Mouse (Mus musculus) bone marrow macrophage, adult 2 months (primary cell): Measurements from ENCODE around the gene Tmprss7. TPM values are rescaled to one million over a fixed set of nuclear protein-coding genes. Genes with fewer than 3 reads are reported as not detected.

Experiments
- H3K27ac ChIP-seq: 2 replicates; pipeline ENCODE4 v1.5.1; 2012; ENCODE audit warnings: low read depth, low read length; ENCODE audit not compliant: insufficient read depth
- H3K4me1 ChIP-seq: 2 replicates; pipeline ENCODE4 v1.6.1; 2012; ENCODE audit warnings: low read length; ENCODE audit not compliant: control insufficient read depth, insufficient read depth
- H3K4me3 ChIP-seq: 2 replicates; pipeline ENCODE4 v1.5.1; 2012; ENCODE audit warnings: mild to moderate bottlenecking, low read length, moderate library complexity; ENCODE audit not compliant: insufficient read depth
- CTCF ChIP-seq: IDR thresholded peaks from 2 replicates; pipeline ENCODE4 v1.5.1; 2012; ENCODE audit warnings: low read depth, mild to moderate bottlenecking, low read length, moderate library complexity
- POLR2A ChIP-seq: IDR thresholded peaks from 2 replicates; pipeline ENCODE4 v1.6.1; 2012; ENCODE audit warnings: mild to moderate bottlenecking, low read depth, low read length, borderline replicate concordance
- polyA plus RNA-seq: library from polyadenylated mRNA; stranded (reverse); fragments of >200 nt; gene quantifications from 2 replicates; pipeline ENCODE4 v1.2.4, GENCODE M21; 2012; ENCODE audit not compliant: missing spikeins, insufficient read depth, insufficient read length

Gene Tmprss7
- polyA plus RNA-seq, 1 experiment, result not detected

DNA sequence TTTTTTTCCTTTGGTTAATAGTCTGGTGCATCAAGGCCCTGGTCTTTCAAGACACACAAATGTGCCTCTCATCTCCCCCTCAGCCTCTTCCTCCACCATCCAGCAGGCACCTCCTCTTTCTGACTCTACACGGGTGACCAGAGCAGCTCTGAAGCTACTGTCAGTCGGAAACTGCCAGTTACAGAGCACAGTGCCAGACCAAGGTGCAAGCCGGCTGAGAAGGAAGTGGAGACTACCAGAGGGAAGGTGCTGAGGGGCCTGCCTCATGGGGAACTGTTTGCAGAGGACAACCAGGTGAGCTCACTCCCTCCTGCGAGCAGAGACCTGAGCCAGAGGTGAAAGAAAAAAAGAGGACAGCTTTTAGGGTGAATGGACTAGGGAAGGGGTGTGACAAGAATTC is 83.2 kb downstream of the Tmprss7 start, which contains the start of gene Gcsam:
Gene Gcsam, plus strand, starts transcription at position 114 of the 400 bp plus-strand sequence.
- TF ChIP-seq POLR2A (no peak), CTCF (no peak)
- no peak within 1 kb of the TSS for H3K4me3 ChIP-seq
- no peak within 1 kb of the TSS for H3K27ac ChIP-seq
- H3K4me1 ChIP-seq, result no peaks in the 10 kb centered on the region

GRCm38 (mm10) chr16:45609300-45609699 is 84.2 kb downstream of the Tmprss7 start:
- TF ChIP-seq CTCF (peak; percentile 33; the same call in 1 of the 2 replicates), POLR2A (no peak)
- H3K4me1 ChIP-seq, result no peaks in the 10 kb centered on the region
- H3K4me3 ChIP-seq, result no peak overlapping the region
- no peak overlapping the region for H3K27ac ChIP-seq

- H3K4me1 ChIP-seq, result no peaks in the 10 kb centered on the region
- H3K27ac ChIP-seq, result no peak overlapping the region
- H3K4me3 ChIP-seq, result no peak overlapping the region
- TF ChIP-seq CTCF, result no peak
- no peak for TF ChIP-seq POLR2A
Observed at GRCm38 (mm10) chr16:45608481-45608954, 84.9 kb downstream of the Tmprss7 start.

Other genes starting within 250 kb of the Tmprss7 start
- not detected in 2 replicates for gene Gm609, start 200.7 kb downstream of the Tmprss7 start, polyA plus RNA-seq
- gene Gm17783, start 161.6 kb downstream of the Tmprss7 start, polyA plus RNA-seq, result not detected in 2 replicates
- gene Slc9c1, start 158.3 kb downstream of the Tmprss7 start, polyA plus RNA-seq, result not detected in 2 replicates
- gene Gcsam, start 83.3 kb downstream of the Tmprss7 start, polyA plus RNA-seq, result not detected in 2 replicates
- gene BC016579, start 39.6 kb downstream of the Tmprss7 start, polyA plus RNA-seq, result not detected in 2 replicates
- 0.44 TPM in 1 of 2 replicates, not detected in the other for gene Tagln3, start 30.9 kb upstream of the Tmprss7 start, polyA plus RNA-seq
- gene Abhd10, start 49.3 kb upstream of the Tmprss7 start, polyA plus RNA-seq, result 15.8 and 17.2 TPM in 2 replicates